Mouse (Mus musculus) v-Abl transformed pro-B cells (cell line): ENCODE results near the gene Olfr1261.

Source experiments
- in situ Hi-C, 2 experiments: fragments of 400-800 bp; cut with MboI; formaldehyde crosslinking; loops; one replicate each; pipeline ENCODE4 v1.15.1; 2025; ENCODE audit not compliant: unreplicated experiment in 2 of 2

Olfr1261 gene

DNA sequence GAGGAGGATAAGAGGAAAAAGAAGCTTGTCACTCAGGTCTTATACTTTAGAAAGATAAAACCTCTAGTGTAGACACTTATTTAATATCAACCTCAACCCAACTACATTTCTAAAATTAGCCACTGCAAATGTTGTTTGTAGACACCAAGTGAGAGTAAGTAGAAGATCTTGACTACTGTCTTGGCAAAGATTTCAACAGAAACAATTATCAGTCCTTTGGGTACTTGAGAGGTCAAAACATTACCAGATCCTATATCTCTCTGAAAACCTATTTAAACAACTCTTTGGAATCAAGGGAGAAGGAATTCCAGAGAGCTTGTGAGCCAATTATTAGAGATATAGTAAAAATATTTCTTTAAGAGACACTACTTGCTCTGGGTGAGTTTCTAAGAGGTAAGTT is at the start of gene Olfr1261:
Gene Olfr1261 (plus strand): TSS at position 301 of the 400 bp plus-strand sequence.
- in situ Hi-C loops: no loop called here

DNA sequence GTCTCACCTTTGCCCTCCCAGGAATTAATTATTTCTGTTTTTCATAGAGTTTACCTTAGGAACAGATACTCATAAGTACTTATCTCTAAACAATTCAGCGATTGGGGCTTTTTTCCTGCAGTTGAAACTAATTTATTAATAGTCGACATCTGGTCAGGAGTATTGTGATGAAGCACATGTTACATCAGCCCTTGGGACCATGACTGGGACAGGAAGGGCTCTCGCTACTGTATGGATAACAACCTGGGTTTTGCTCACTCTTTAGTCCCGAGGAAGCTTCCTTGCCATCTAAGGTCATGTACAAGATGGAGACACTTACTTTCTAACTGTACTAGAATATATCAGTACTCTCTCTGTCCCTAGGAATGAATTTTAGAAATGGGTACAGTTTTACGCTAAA is 42.5 kb upstream of the Olfr1261 start, which contains the start of gene Olfr1259:
Gene Olfr1259 (minus strand): TSS at position 101 of the 400 bp plus-strand sequence.
- in situ Hi-C loops: no loop called here

DNA sequence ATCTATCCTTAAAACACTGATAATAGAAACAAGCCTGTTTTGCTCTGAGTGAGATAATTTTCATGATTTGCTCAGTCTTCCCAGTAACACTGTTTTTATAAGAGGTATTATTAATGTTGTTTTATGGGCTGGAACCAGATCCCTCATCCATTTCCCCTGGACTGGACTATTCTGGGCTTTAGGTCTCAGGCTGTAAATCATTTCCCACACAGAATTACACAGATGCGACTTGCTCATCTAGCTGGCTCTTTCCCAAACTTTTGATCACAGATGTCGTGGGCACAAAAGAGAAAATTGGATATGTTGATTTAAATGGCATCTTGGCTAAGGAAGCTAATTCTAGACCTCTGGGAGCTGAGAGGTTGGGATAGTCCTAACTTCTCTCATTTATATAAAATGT is 16.8 kb upstream of the Olfr1261 start, which contains the start of gene Olfr1260:
Gene Olfr1260 (plus strand): TSS at position 157 of the 400 bp plus-strand sequence.
- in situ Hi-C loops: no loop called here

DNA sequence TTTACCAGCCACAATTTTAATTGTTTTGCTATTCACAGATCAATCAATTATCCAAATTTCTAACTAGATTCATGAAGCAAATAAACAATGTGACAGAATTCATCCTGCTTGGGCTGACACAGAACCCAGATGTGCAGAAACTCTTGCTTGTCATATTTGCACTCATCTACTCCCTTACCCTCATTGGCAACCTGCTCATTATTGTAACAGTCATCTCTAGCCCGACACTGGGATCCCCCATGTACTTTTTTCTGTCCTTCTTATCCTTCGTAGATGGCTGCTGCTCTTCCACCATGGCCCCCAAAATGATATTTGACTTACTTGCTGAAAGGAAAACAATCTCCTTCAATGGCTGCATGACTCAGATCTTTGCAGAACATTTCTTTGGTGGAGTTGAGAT is 13.3 kb upstream of the Olfr1261 start:
- in situ Hi-C loops: no loop called here

DNA sequence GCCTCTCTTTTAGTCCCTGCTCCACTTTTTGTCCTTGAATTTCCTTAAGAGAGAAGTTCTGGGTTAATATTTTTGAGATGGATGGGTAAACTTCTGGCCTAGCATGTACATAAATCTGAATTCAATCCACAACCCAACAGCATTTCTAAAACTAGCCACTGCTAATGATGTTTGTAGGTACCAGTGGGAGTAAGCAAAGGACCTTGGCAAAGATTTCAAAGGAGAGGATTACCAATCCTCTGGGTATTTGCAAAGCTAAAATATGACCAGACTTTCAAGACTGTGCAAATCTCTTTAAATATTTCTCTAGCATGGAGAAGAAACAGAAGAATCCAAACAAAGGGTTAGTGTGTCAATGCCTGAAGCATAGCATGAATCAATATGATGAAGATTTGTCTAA is 8.8 kb downstream of the Olfr1261 start, which contains the start of gene Olfr1262:
Gene Olfr1262 (plus strand): TSS at position 301 of the 400 bp plus-strand sequence.
- in situ Hi-C loops: no loop called here

DNA sequence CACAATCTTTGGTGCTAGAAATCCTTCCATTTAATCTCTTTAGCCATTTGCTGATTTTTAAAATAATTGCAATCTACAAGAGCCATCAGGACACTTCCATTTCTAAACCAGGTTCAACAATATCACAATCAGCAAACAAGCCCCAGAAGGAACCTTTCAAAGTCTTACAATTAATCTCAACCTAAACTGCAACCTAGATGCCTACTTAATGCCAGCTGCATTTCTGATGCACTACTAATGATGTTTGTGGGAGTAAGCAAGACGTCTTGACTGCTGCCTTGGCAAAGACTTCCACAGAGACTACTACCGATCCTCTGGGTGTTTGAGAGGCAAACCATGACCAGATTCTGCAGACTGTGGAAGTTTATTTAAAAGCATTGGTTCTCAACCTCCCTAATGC is 20.8 kb downstream of the Olfr1261 start, which contains the start of gene Olfr1263:
Gene Olfr1263 (plus strand): TSS at position 301 of the 400 bp plus-strand sequence.
- in situ Hi-C loops: no loop called here

DNA sequence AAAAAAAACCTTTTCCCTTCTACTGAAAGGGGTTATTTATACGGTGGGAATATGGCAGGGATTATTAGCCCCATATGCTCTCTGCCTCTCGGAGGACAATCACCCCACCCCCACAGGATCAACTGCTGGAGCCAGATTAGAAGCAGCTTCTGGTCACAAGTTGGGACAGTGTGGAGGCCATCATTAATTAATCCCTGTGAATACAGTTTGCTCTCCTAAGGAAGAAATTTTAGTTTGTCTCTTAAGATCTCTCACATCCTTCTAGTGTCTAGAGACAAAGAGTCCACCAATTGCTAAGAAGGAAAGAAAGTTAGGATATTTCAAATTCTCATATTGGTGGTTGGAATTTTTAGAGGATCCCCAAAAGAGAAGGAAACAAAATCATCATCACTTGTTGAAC is 34.5 kb downstream of the Olfr1261 start, which contains the start of gene Olfr1264:
Gene Olfr1264 (minus strand): TSS at position 101 of the 400 bp plus-strand sequence.
- in situ Hi-C loops: no loop called here

DNA sequence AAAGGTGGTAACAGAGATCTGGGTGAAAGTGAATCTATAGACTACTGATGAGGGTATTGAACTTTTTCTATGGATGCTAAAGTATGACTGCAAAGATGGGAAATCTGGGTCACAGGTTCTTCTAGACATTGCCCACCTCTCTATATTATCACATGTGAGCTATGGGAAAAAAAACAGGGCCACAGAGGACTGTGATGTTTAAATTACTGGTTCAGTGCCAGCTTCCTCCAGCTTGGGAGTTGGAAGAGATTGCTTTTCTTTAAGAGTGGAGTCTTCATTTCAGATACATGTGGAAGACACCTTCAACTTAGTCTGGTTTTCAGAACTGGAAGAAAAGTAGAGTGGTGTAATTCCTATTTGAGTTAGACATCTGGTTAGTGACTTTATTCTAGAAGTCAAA is 44.0 kb downstream of the Olfr1261 start, which contains the start of gene Olfr1265:
Gene Olfr1265 (plus strand): TSS at position 301 of the 400 bp plus-strand sequence.
- in situ Hi-C loops: no loop called here
